Mouse (Mus musculus) liver, adult 2 months (tissue): ENCODE measurements around the gene Nfyb.

Experiments
- CTCF ChIP-seq: fragments of 200-500 bp; IDR thresholded peaks from 2 replicates; pipeline ENCODE4 v1.5.1; 2011; ENCODE audit warnings: low read depth, low read length, control low read depth
- POLR2A ChIP-seq: fragments of 200-500 bp; IDR thresholded peaks from 2 replicates; pipeline ENCODE4 v1.6.1; 2011; ENCODE audit warnings: low read length, control low read depth; ENCODE audit not compliant: insufficient read depth; ENCODE audit errors: extremely low read depth

- no peak for TF ChIP-seq CTCF
- TF ChIP-seq POLR2A = no peak
These were observed 19.6 kb downstream of the Nfyb start for GRCm38 (mm10) chr10:82744296-82744695.
